15 mouse cellular contexts compared by ENCODE assay signal in genomic region chr2:143305747-143306570, GRCm38 (mm10).
DNase-seq lines count a peak whose midpoint lies in the region; ATAC-seq and TF ChIP-seq lines count a peak whose summit lies in the region.
"Had no signal": no experiment of that assay in that cellular context is flagged by ENCODE, and none has a peak within 500 bp of the region (broad histone marks: within the 10 kb centered on the region; RNA-seq: fewer than 3 reads in every experiment).

No protein-coding gene starts in this region.

- peak; percentile 4 for DNase-seq in embryo, embryonic 10 days (ENCODE audit: low spot score)
- DNase-seq in embryo, embryonic 10.5 days (ENCODE audit: low spot score), result no peak
- peak; percentile 81 for DNase-seq in brain, adult 2 months (ENCODE audit: low read depth, low spot score)
- DNase-seq in midbrain, postnatal 0 days (ENCODE audit: low spot score), result peak; percentile 83
- no peak for DNase-seq in heart, adult 18-20 months
- DNase-seq in kidney, adult 2 months, result no peak
- DNase-seq in heart, embryonic 10.5 days (ENCODE audit: low spot score), result no peak
- DNase-seq: lung, adult 2 months; thymus, postnatal 14 days had no signal

- no peak for TF ChIP-seq CTCF in midbrain, postnatal 0 days (IDR thresholded peaks at IDR 0.05)
- TF ChIP-seq CTCF in kidney, adult 2 months (conservative IDR thresholded peaks at IDR 0.05; ENCODE audit: insufficient read depth, insufficient read length, low read depth, low read length), result no peak

- H3K27ac ChIP-seq in hindbrain, embryonic 15.5 days (replicated peaks), result peak overlapping the region; percentile 59
- peak overlapping the region; percentile 44 for H3K27ac ChIP-seq in midbrain, postnatal 0 days (ENCODE audit: low read depth, low read length)
- no peak overlapping the region for H3K27ac ChIP-seq in kidney, adult 2 months (ENCODE audit: insufficient read depth, low read depth, low read length)
- H3K27ac ChIP-seq in heart, embryonic 10.5 days, result no peak overlapping the region
- H3K27ac ChIP-seq: embryonic facial prominence, embryonic 10.5 days had no signal

- no peaks in the 10 kb centered on the region for H3K9me3 ChIP-seq in hindbrain, embryonic 15.5 days
- no peaks in the 10 kb centered on the region for H3K9me3 ChIP-seq in midbrain, postnatal 0 days (ENCODE audit: low read length)
- no peaks in the 10 kb centered on the region for H3K9me3 ChIP-seq in heart, embryonic 10.5 days
- H3K9me3 ChIP-seq: embryonic facial prominence, embryonic 10.5 days; heart, embryonic 12.5 days had no signal

- H3K4me3 ChIP-seq in hindbrain, embryonic 15.5 days, result no peak overlapping the region
- H3K4me3 ChIP-seq in midbrain, postnatal 0 days (ENCODE audit: low read depth, low read length), result no peak overlapping the region
- no peak overlapping the region for H3K4me3 ChIP-seq in kidney, adult 2 months (ENCODE audit: insufficient read depth, low read depth, low read length)
- H3K4me3 ChIP-seq in heart, embryonic 10.5 days, result no peak overlapping the region
- H3K4me3 ChIP-seq: embryonic facial prominence, embryonic 10.5 days; heart, embryonic 12.5 days had no signal

- H3K4me1 ChIP-seq in hindbrain, embryonic 15.5 days (replicated peaks), result peaks cover 8% of the 10 kb centered on the region
- H3K4me1 ChIP-seq in midbrain, postnatal 0 days (ENCODE audit: insufficient read depth, low read length), result no peaks in the 10 kb centered on the region
- H3K4me1 ChIP-seq in kidney, adult 2 months (ENCODE audit: control insufficient read depth, insufficient read depth, low read length), result no peaks in the 10 kb centered on the region
- H3K4me1 ChIP-seq in heart, embryonic 10.5 days, result no peaks in the 10 kb centered on the region
- H3K4me1 ChIP-seq: embryonic facial prominence, embryonic 10.5 days; heart, embryonic 12.5 days had no signal

- H3K36me3 ChIP-seq in hindbrain, embryonic 15.5 days, result no peaks in the 10 kb centered on the region
- H3K36me3 ChIP-seq in midbrain, postnatal 0 days (ENCODE audit: insufficient read depth, low read length), result no peaks in the 10 kb centered on the region
- no peaks in the 10 kb centered on the region for H3K36me3 ChIP-seq in kidney, adult 2 months (ENCODE audit: control insufficient read depth, insufficient read depth, low read length)
- H3K36me3 ChIP-seq in heart, embryonic 10.5 days, result no peaks in the 10 kb centered on the region
- H3K36me3 ChIP-seq: embryonic facial prominence, embryonic 10.5 days; G1E; heart, embryonic 12.5 days had no signal

- H3K9ac ChIP-seq in hindbrain, embryonic 15.5 days, result no peak overlapping the region
- H3K9ac ChIP-seq in midbrain, postnatal 0 days (replicated peaks; ENCODE audit: low read length, poor library complexity, severe bottlenecking), result no peak overlapping the region
- H3K9ac ChIP-seq: heart, embryonic 12.5 days had no signal

- no peaks in the 10 kb centered on the region for H3K27me3 ChIP-seq in hindbrain, embryonic 15.5 days
- no peaks in the 10 kb centered on the region for H3K27me3 ChIP-seq in midbrain, postnatal 0 days (ENCODE audit: insufficient read depth, low read length)
- no peaks in the 10 kb centered on the region for H3K27me3 ChIP-seq in kidney, adult 2 months (replicated peaks; ENCODE audit: control insufficient read depth, insufficient read depth, low read length)
- H3K27me3 ChIP-seq in heart, embryonic 10.5 days (ENCODE audit: insufficient read depth, poor library complexity, severe bottlenecking), result no peaks in the 10 kb centered on the region
- H3K27me3 ChIP-seq: heart, embryonic 12.5 days had no signal

- peak; percentile 95 for ATAC-seq in hindbrain, embryonic 15.5 days (ENCODE audit: low FRiP score, low read depth)
- ATAC-seq in midbrain, postnatal 0 days (ENCODE audit: low FRiP score), result peak; percentile 93
- ATAC-seq: activated CD4-positive, CD25-positive, alpha-beta regulatory T cell, adult 4 months; intestine, postnatal 0 days had no signal

- no peak overlapping the region for H3K4me2 ChIP-seq in hindbrain, embryonic 15.5 days
- H3K4me2 ChIP-seq in midbrain, postnatal 0 days (ENCODE audit: low read depth, low read length, poor library complexity, severe bottlenecking), result no peak overlapping the region
- H3K4me2 ChIP-seq: heart, embryonic 12.5 days had no signal

- TF ChIP-seq POLR2A in kidney, adult 2 months (IDR thresholded peaks at IDR 0.05; ENCODE audit: low read depth, low read length), result no peak

- 56% methylated on average over 4 of the region's 4 CpGs for WGBS in hindbrain, embryonic 15.5 days
- WGBS in midbrain, postnatal 0 days, result 45% methylated on average over 4 of the region's 4 CpGs
- WGBS in kidney, adult 2 months, result 79% methylated on average over 4 of the region's 4 CpGs
- WGBS in heart, embryonic 10.5 days, result 80% methylated on average over 4 of the region's 4 CpGs

Comparison
In these comparisons a context has a peak if more than half of its experiments do, and no peak if none do; other contexts are left out.
1. DNase-seq: peak in embryo, embryonic 10 days (single experiment), brain, adult 2 months (single experiment) and midbrain, postnatal 0 days (single experiment); none in embryo, embryonic 10.5 days (single experiment), heart, adult 18-20 months (0 of 2), kidney, adult 2 months (single experiment) and heart, embryonic 10.5 days (single experiment).
2. H3K27ac ChIP-seq: peak in hindbrain, embryonic 15.5 days (single experiment) and midbrain, postnatal 0 days (single experiment); none in kidney, adult 2 months (single experiment) and heart, embryonic 10.5 days (single experiment).